Mouse (Mus musculus): ENCODE data around the gene Prom1. TPM values are rescaled to one million over a fixed set of nuclear protein-coding genes. Genes with fewer than 3 reads are reported as not detected.

Gene Prom1
- polyA plus RNA-seq, 1 experiment from 2014 or later, result 43.7 TPM

DNA sequence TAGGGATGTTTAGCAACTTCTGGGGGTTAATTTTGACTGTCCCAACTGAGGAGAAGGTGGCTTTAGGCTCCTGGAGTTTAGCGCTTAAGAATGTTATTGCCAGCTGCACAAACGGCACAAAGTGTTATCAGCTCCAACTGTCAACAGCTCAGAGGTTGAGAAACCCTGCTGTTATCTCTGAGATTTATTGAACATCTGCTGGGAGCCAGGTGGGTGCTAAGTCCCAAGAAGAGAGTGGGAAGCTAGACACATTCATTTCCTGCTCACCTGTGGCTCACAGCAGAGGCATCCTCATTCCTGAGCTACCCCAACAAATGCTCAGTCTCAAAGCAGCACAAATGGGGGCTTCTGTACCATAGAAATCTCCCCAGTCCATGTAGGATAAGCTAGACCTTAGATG, 130.7 kb downstream of the Prom1 start:
- no peaks in the 10 kb centered on the region for H3K27me3 ChIP-seq (ENCODE audit: control insufficient read depth, insufficient read depth, low read depth, low read length)
- no peak overlapping the region for H3K4me2 ChIP-seq (ENCODE audit: low read depth, low read length)
- H3K36me3 ChIP-seq (ENCODE audit: control insufficient read depth, insufficient read depth, low read length), result no peaks in the 10 kb centered on the region
- H3K4me1 ChIP-seq (replicated peaks; ENCODE audit: control insufficient read depth, insufficient read depth, low read length), result no peaks in the 10 kb centered on the region
- WGBS, result 28% methylated on average over 2 of the region's 2 CpGs
- H3K27ac ChIP-seq (ENCODE audit: low read length), result no peak overlapping the region
- H3K4me3 ChIP-seq (ENCODE audit: low read length), result no peak overlapping the region
- no peak for ATAC-seq (ENCODE audit: low read depth)
- H3K9ac ChIP-seq (ENCODE audit: low read length), result no peak overlapping the region
- H3K9me3 ChIP-seq (ENCODE audit: control insufficient read depth, low read length), result no peaks in the 10 kb centered on the region

- Histone ChIP-seq H3K9ac (ENCODE audit: low read length) (no peak overlapping the region), H3K9me3 (ENCODE audit: control insufficient read depth, low read length) (no peaks in the 10 kb centered on the region), H3K4me3 (ENCODE audit: low read length) (no peak overlapping the region), H3K4me2 (ENCODE audit: low read depth, low read length) (no peak overlapping the region), H3K27me3 (ENCODE audit: control insufficient read depth, insufficient read depth, low read depth, low read length) (no peaks in the 10 kb centered on the region), H3K36me3 (ENCODE audit: control insufficient read depth, insufficient read depth, low read length) (no peaks in the 10 kb centered on the region), H3K27ac (ENCODE audit: low read length) (no peak overlapping the region), H3K4me1 (replicated peaks; ENCODE audit: control insufficient read depth, insufficient read depth, low read length) (no peaks in the 10 kb centered on the region)
- no peak for ATAC-seq (ENCODE audit: low read depth)
- WGBS, result 75% methylated on average over 2 of the region's 2 CpGs
Measured at GRCm38 (mm10) chr5:43970532-43970931, 131.3 kb downstream of the Prom1 start.

- no peaks in the 10 kb centered on the region for H3K9me3 ChIP-seq (ENCODE audit: control insufficient read depth, low read length)
- H3K36me3 ChIP-seq (ENCODE audit: control insufficient read depth, insufficient read depth, low read length), result no peaks in the 10 kb centered on the region
- no peak overlapping the region for H3K4me2 ChIP-seq (ENCODE audit: low read depth, low read length)
- H3K9ac ChIP-seq (ENCODE audit: low read length), result no peak overlapping the region
- ATAC-seq (ENCODE audit: low read depth), result no peak
- no peaks in the 10 kb centered on the region for H3K4me1 ChIP-seq (replicated peaks; ENCODE audit: control insufficient read depth, insufficient read depth, low read length)
- H3K27ac ChIP-seq (ENCODE audit: low read length), result no peak overlapping the region
- H3K27me3 ChIP-seq (ENCODE audit: control insufficient read depth, insufficient read depth, low read depth, low read length), result no peaks in the 10 kb centered on the region
- 43% methylated on average over 2 of the region's 2 CpGs for WGBS
- no peak overlapping the region for H3K4me3 ChIP-seq (ENCODE audit: low read length)
Measured at GRCm38 (mm10) chr5:43968634-43969033, 133.2 kb downstream of the Prom1 start.

- H3K9ac ChIP-seq (ENCODE audit: low read length), result no peak overlapping the region
- no peak overlapping the region for H3K27ac ChIP-seq (ENCODE audit: low read length)
- no peak overlapping the region for H3K4me3 ChIP-seq (ENCODE audit: low read length)
- no peak for ATAC-seq (ENCODE audit: low read depth)
- 84% methylated on average over 3 of the region's 3 CpGs for WGBS
- no peaks in the 10 kb centered on the region for H3K9me3 ChIP-seq (ENCODE audit: control insufficient read depth, low read length)
- H3K36me3 ChIP-seq (ENCODE audit: control insufficient read depth, insufficient read depth, low read length), result no peaks in the 10 kb centered on the region
- H3K4me1 ChIP-seq (replicated peaks; ENCODE audit: control insufficient read depth, insufficient read depth, low read length), result no peaks in the 10 kb centered on the region
- H3K27me3 ChIP-seq (ENCODE audit: control insufficient read depth, insufficient read depth, low read depth, low read length), result no peaks in the 10 kb centered on the region
- no peak overlapping the region for H3K4me2 ChIP-seq (ENCODE audit: low read depth, low read length)
Measured at GRCm38 (mm10) chr5:43961056-43961455, 140.8 kb downstream of the Prom1 start.

DNA sequence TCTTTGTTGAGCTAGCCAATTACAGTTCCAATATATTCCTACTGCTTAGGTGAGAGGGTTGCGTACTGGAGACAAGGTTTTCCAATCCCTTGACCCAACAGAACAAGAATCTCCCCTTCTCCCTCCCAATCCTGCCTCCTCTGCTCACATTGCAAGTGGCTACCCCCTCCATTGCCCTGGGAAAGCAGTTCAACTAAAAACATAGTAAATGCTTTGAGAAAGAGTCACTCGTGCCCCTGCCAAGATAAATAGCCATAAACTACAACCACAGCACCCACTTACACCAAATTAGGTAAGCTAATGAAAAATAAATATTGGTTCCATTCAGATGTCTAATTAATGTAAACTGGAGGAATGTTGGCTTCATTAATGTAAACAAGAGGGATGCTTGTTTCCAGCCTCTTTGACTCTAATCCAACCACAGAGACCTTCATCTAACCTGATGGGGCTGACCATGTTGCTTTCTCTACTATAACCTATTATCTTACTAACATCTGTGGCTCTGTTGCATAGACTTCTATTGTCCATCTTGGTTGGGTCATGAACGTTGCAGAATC, 141.9 kb downstream of the Prom1 start:
- H3K9ac ChIP-seq (ENCODE audit: low read length), result no peak overlapping the region
- H3K4me1 ChIP-seq (replicated peaks; ENCODE audit: control insufficient read depth, insufficient read depth, low read length), result no peaks in the 10 kb centered on the region
- H3K4me2 ChIP-seq (ENCODE audit: low read depth, low read length), result no peak overlapping the region
- H3K4me3 ChIP-seq (ENCODE audit: low read length), result no peak overlapping the region
- no peaks in the 10 kb centered on the region for H3K9me3 ChIP-seq (ENCODE audit: control insufficient read depth, low read length)
- 70% methylated on average over 3 of the region's 3 CpGs for WGBS
- no peak for ATAC-seq (ENCODE audit: low read depth)
- H3K36me3 ChIP-seq (ENCODE audit: control insufficient read depth, insufficient read depth, low read length), result no peaks in the 10 kb centered on the region
- H3K27me3 ChIP-seq (ENCODE audit: control insufficient read depth, insufficient read depth, low read depth, low read length), result no peaks in the 10 kb centered on the region
- H3K27ac ChIP-seq (ENCODE audit: low read length), result no peak overlapping the region

DNA sequence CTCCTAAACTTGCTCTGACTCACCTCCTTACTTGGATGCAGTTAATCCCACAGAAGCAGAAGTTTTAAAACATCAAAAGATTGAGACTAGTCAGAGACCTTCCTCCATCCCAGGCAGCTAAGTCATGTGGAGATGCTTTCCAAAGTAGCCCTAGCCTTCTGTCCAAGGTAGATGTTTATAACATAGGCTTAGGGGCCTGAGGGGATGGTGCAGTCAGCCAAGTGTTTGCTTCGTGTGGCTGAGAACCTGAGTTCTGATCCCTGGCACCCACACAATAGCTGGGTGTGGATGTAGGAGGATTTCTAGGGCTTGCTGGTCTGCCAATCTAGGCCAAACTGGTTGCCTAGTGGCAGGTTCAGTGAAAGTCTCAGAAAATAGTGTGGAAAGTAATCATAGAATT, 148.6 kb downstream of the Prom1 start:
- ATAC-seq (ENCODE audit: low read depth), result no peak
- H3K9ac ChIP-seq (ENCODE audit: low read length), result no peak overlapping the region
- H3K4me3 ChIP-seq (ENCODE audit: low read length), result no peak overlapping the region
- H3K9me3 ChIP-seq (ENCODE audit: control insufficient read depth, low read length), result no peaks in the 10 kb centered on the region
- H3K27ac ChIP-seq (ENCODE audit: low read length), result no peak overlapping the region
- H3K4me1 ChIP-seq (replicated peaks; ENCODE audit: control insufficient read depth, insufficient read depth, low read length), result peaks cover 7% of the 10 kb centered on the region
- no peaks in the 10 kb centered on the region for H3K27me3 ChIP-seq (ENCODE audit: control insufficient read depth, insufficient read depth, low read depth, low read length)
- 60% methylated on average over 1 of the region's 1 CpGs for WGBS
- H3K4me2 ChIP-seq (ENCODE audit: low read depth, low read length), result no peak overlapping the region
- H3K36me3 ChIP-seq (ENCODE audit: control insufficient read depth, insufficient read depth, low read length), result no peaks in the 10 kb centered on the region

GRCm38 (mm10) chr5:43948748-43949275, 153.0 kb downstream of the Prom1 start:
- H3K9me3 ChIP-seq (ENCODE audit: control insufficient read depth, low read length), result no peaks in the 10 kb centered on the region
- H3K36me3 ChIP-seq (ENCODE audit: control insufficient read depth, insufficient read depth, low read length), result no peaks in the 10 kb centered on the region
- H3K4me3 ChIP-seq (ENCODE audit: low read length), result peak overlapping the region; percentile 34
- WGBS, result 2% methylated on average over 8 of the region's 8 CpGs
- H3K27ac ChIP-seq (ENCODE audit: low read length), result peak overlapping the region; percentile 80
- no peaks in the 10 kb centered on the region for H3K27me3 ChIP-seq (ENCODE audit: control insufficient read depth, insufficient read depth, low read depth, low read length)
- peak; percentile 52 for ATAC-seq (ENCODE audit: low read depth)
- peak overlapping the region; percentile 44 for H3K4me2 ChIP-seq (ENCODE audit: low read depth, low read length)
- peaks cover 14% of the 10 kb centered on the region for H3K4me1 ChIP-seq (replicated peaks; ENCODE audit: control insufficient read depth, insufficient read depth, low read length)
- H3K9ac ChIP-seq (ENCODE audit: low read length), result peak overlapping the region; percentile 59

- H3K4me2 ChIP-seq (ENCODE audit: low read depth, low read length), result peak overlapping the region; percentile 44
- no peaks in the 10 kb centered on the region for H3K27me3 ChIP-seq (ENCODE audit: control insufficient read depth, insufficient read depth, low read depth, low read length)
- WGBS, result 1% methylated on average over 27 of the region's 27 CpGs
- no peaks in the 10 kb centered on the region for H3K9me3 ChIP-seq (ENCODE audit: control insufficient read depth, low read length)
- peak overlapping the region; percentile 80 for H3K27ac ChIP-seq (ENCODE audit: low read length)
- H3K4me3 ChIP-seq (ENCODE audit: low read length), result peak overlapping the region; percentile 34
- peaks cover 14% of the 10 kb centered on the region for H3K4me1 ChIP-seq (replicated peaks; ENCODE audit: control insufficient read depth, insufficient read depth, low read length)
- peak; percentile 98 for ATAC-seq (ENCODE audit: low read depth)
- H3K36me3 ChIP-seq (ENCODE audit: control insufficient read depth, insufficient read depth, low read length), result no peaks in the 10 kb centered on the region
- no peak overlapping the region; the same call in 1 of the 2 replicates for H3K9ac ChIP-seq (ENCODE audit: low read length)
Measured at GRCm38 (mm10) chr5:43948111-43948743, 153.6 kb downstream of the Prom1 start.

DNA sequence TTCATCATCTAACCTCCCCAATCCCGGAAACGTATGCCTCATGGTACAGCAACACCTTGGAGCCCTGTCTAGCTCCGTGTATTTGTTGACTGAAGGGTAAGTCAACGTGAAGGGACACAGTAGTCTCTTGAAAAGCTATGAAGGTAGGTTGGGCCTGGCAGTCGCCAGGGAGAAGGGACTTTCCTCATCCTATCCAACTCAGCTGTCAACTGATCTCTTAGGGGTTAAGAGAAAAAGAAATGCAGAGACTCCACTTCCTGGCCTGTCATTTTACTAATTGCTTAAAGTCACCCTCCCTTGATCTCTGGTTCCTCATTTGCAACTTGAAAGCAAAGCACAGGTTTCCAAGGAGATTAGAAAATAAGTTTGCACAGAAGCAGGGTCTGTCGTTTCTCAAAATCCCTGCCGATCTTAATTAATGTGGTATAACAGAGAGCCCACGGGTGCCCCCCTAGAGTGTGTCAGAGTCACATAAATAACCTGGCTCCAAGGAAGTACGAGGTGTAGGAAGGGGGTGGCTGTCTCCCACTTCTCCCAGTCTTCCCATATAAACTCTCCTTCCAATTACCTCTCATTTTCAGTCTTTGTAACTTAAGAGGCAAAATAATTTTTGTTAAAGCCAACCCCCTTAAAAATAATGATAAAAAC, 154.4 kb downstream of the Prom1 start:
- Histone ChIP-seq H3K27ac (ENCODE audit: low read length) (peak overlapping the region; percentile 80), H3K4me1 (replicated peaks; ENCODE audit: control insufficient read depth, insufficient read depth, low read length) (peaks cover 14% of the 10 kb centered on the region), H3K36me3 (ENCODE audit: control insufficient read depth, insufficient read depth, low read length) (no peaks in the 10 kb centered on the region), H3K4me2 (ENCODE audit: low read depth, low read length) (peak overlapping the region; percentile 44), H3K27me3 (ENCODE audit: control insufficient read depth, insufficient read depth, low read depth, low read length) (no peaks in the 10 kb centered on the region), H3K9me3 (ENCODE audit: control insufficient read depth, low read length) (no peaks in the 10 kb centered on the region), H3K9ac (ENCODE audit: low read length) (no peak overlapping the region), H3K4me3 (ENCODE audit: low read length) (peak overlapping the region; percentile 34)
- WGBS, result 12% methylated on average over 9 of the region's 9 CpGs
- 0 out of 2 replicates have a peak, but pooled peaks have one; percentile 23 for ATAC-seq (ENCODE audit: low read depth)

Data from lung, embryonic 16.5 days (tissue).